Mouse (Mus musculus) MEL (cell line): ENCODE measurements at regions not wholly inside any gene's neighbourhood (a gene's known extent, or its start where the extent isn't known, plus 50 kb on each side); places are given as distances from the start of the nearest gene placed in this dataset.

Experiments
- DNase-seq: peaks from one replicate; pipeline ENCODE4 v3.0.0; 2011; ENCODE audit warnings: low read depth, low spot score
- H3K27ac ChIP-seq: 2 replicates; pipeline ENCODE4 v1.5.1; 2012; ENCODE audit warnings: low read depth, mild to moderate bottlenecking, control low read depth, low read length, moderate library complexity; ENCODE audit not compliant: control insufficient read depth
- H3K27me3 ChIP-seq, 2 experiments: fragments of 150-350 bp in 1 of 2; sonication (generic) in 1 of 2; 2 replicates each; pipeline ENCODE4 v1.6.1; 2012; ENCODE audit warnings: low read length in 2 of 2, mild to moderate bottlenecking in 2 of 2, improper control_type of control experiment in 1 of 2, moderate library complexity in 1 of 2; ENCODE audit not compliant: insufficient read depth in 2 of 2, control insufficient read depth in 1 of 2
- H3K36me3 ChIP-seq, 2 experiments: 2 replicates each; pipeline ENCODE4 v1.6.1; 2012 to 2014; ENCODE audit warnings: low read length in 2 of 2, improper control_type of control experiment in 1 of 2, inconsistent platforms in 1 of 2, mild to moderate bottlenecking in 1 of 2; ENCODE audit not compliant: insufficient read depth in 2 of 2, control insufficient read depth in 1 of 2
- H3K4me1 ChIP-seq, 2 experiments: fragments of 150-350 bp in 1 of 2; sonication (generic) in 1 of 2; 2 replicates each; pipeline ENCODE4 v1.6.1; 2012; ENCODE audit warnings: low read length in 2 of 2, improper control_type of control experiment in 1 of 2, mild to moderate bottlenecking in 1 of 2; ENCODE audit not compliant: insufficient read depth in 2 of 2, control insufficient read depth in 1 of 2
- H3K4me3 ChIP-seq, 2 experiments: fragments of 150-350 bp in 1 of 2; sonication (generic) in 1 of 2; 2 replicates each; pipeline ENCODE4 v1.5.1; 2012; ENCODE audit warnings: low read depth in 2 of 2, low read length in 2 of 2, mild to moderate bottlenecking in 2 of 2, moderate library complexity in 2 of 2, control low read depth in 1 of 2, improper control_type of control experiment in 1 of 2; ENCODE audit not compliant: control insufficient read depth in 1 of 2, insufficient read depth in 1 of 2
- H3K79me2 ChIP-seq: 2 replicates; pipeline ENCODE4 v1.6.1; 2012; ENCODE audit warnings: mild to moderate bottlenecking, low read length, moderate library complexity; ENCODE audit not compliant: control insufficient read depth, poor library complexity, insufficient read depth
- H3K9ac ChIP-seq: 2 replicates; pipeline ENCODE4 v1.6.1; 2012; ENCODE audit warnings: low read depth, mild to moderate bottlenecking, control low read depth, low read length, moderate library complexity; ENCODE audit not compliant: control insufficient read depth, poor library complexity, severe bottlenecking
- H3K9me3 ChIP-seq: fragments of 150-350 bp; sonication (generic); replicated peaks from 2 replicates; pipeline ENCODE4 v1.6.1; 2012; ENCODE audit warnings: mild to moderate bottlenecking, low read length, improper control_type of control experiment, moderate library complexity; ENCODE audit not compliant: insufficient read depth
- CHD2 ChIP-seq: IDR thresholded peaks from 2 replicates; pipeline ENCODE4 v1.6.1; 2011; ENCODE audit warnings: low read length, improper control_type of control experiment
- EP300 ChIP-seq, 2 experiments: IDR thresholded peaks; 2 replicates each; pipeline ENCODE4 v1.6.1; 2011; ENCODE audit warnings: improper control_type of control experiment in 2 of 2, low read length in 2 of 2, low read depth in 1 of 2, mild to moderate bottlenecking in 1 of 2
- GATA1 ChIP-seq: IDR thresholded peaks from 2 replicates; pipeline ENCODE4 v1.6.1; 2011; ENCODE audit warnings: low read depth, low read length, improper control_type of control experiment
- HCFC1 ChIP-seq: IDR thresholded peaks from 2 replicates; pipeline ENCODE4 v1.6.1; 2012; ENCODE audit warnings: low read depth, mild to moderate bottlenecking, inconsistent platforms, low read length, improper control_type of control experiment, moderate library complexity
- KAT2A ChIP-seq: conservative IDR thresholded peaks from 2 replicates; pipeline ENCODE4 v1.6.1; 2012; ENCODE audit warnings: low read depth, low read length, improper control_type of control experiment, inconsistent platforms
- MAX ChIP-seq: IDR thresholded peaks from 2 replicates; pipeline ENCODE4 v1.6.1; 2011; ENCODE audit warnings: low read length, improper control_type of control experiment
- MAZ ChIP-seq: IDR thresholded peaks from 2 replicates; pipeline ENCODE4 v1.6.1; 2012; ENCODE audit warnings: low read depth, mild to moderate bottlenecking, inconsistent platforms, low read length, improper control_type of control experiment
- MEF2A ChIP-seq: IDR thresholded peaks from 2 replicates; pipeline ENCODE4 v1.6.1; 2014; ENCODE audit warnings: low read depth, mild to moderate bottlenecking, inconsistent platforms, low read length, improper control_type of control experiment; ENCODE audit not compliant: poor library complexity, insufficient replicate concordance, severe bottlenecking; ENCODE audit errors: extremely low read depth
- MYC ChIP-seq: IDR thresholded peaks from 2 replicates; pipeline ENCODE4 v1.6.1; 2011; ENCODE audit warnings: low read depth, mild to moderate bottlenecking, low read length, improper control_type of control experiment, moderate library complexity
- POLR2A ChIP-seq, 2 experiments: IDR thresholded peaks; 2 replicates each; pipeline ENCODE4 v1.6.1; 2011 to 2012; ENCODE audit warnings: low read length in 2 of 2, mild to moderate bottlenecking in 2 of 2, control low read depth in 1 of 2, improper control_type of control experiment in 1 of 2, low read depth in 1 of 2, moderate library complexity in 1 of 2; ENCODE audit not compliant: control insufficient read depth in 1 of 2, insufficient read depth in 1 of 2, poor library complexity in 1 of 2
- SIN3A ChIP-seq: IDR thresholded peaks from 2 replicates; pipeline ENCODE4 v1.6.1; 2012; ENCODE audit warnings: low read length, improper control_type of control experiment, inconsistent platforms
- TAL1 ChIP-seq: IDR thresholded peaks from 2 replicates; pipeline ENCODE4 v1.6.1; 2012; ENCODE audit warnings: mild to moderate bottlenecking, inconsistent platforms, low read length, moderate library complexity, mixed read lengths
- TCF12 ChIP-seq: IDR thresholded peaks from 2 replicates; pipeline ENCODE4 v1.6.1; 2014; ENCODE audit warnings: low read depth, mild to moderate bottlenecking, inconsistent platforms, low read length, improper control_type of control experiment, moderate library complexity
- UBTF ChIP-seq: IDR thresholded peaks from 2 replicates; pipeline ENCODE4 v1.6.1; 2012; ENCODE audit warnings: low read depth, mild to moderate bottlenecking, inconsistent platforms, low read length, improper control_type of control experiment, moderate library complexity, borderline replicate concordance; ENCODE audit not compliant: insufficient read depth
- USF2 ChIP-seq, 2 experiments: IDR thresholded peaks; 2 replicates each; pipeline ENCODE4 v1.6.1; 2011 to 2012; ENCODE audit warnings: improper control_type of control experiment in 2 of 2, low read length in 2 of 2, borderline replicate concordance in 1 of 2, inconsistent platforms in 1 of 2, low read depth in 1 of 2, mild to moderate bottlenecking in 1 of 2; ENCODE audit not compliant: insufficient read depth in 1 of 2
- ZC3H11A ChIP-seq: IDR thresholded peaks from 2 replicates; pipeline ENCODE4 v1.6.1; 2012; ENCODE audit warnings: low read depth, mild to moderate bottlenecking, inconsistent platforms, low read length, improper control_type of control experiment
- ZKSCAN1 ChIP-seq: IDR thresholded peaks from 2 replicates; pipeline ENCODE4 v1.6.1; 2012; ENCODE audit warnings: low read depth, mild to moderate bottlenecking, inconsistent platforms, low read length, improper control_type of control experiment, moderate library complexity

DNA sequence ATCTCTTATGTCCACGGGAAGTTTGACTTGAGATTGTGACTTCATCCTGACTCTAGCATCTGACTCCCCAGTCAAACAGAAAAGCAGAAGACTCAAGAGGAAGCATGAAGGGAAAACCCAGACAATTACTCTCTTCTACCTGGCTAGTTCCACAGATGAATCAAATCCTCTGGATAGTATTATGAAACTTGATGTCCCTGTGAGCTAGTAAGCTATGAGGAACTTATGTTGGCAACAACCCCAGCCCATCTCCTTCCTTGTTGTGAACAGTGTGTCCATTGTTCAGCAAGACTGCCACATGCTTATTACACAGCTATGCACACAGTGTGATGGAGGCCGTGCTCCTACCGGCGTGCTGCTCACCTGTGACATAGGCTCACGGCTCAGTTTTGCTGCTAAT is 98.4 kb upstream of the Agr3 start:
- H3K79me2 ChIP-seq = no peaks in the 10 kb centered on the region
- no peak overlapping the region for H3K9ac ChIP-seq
- H3K27me3 ChIP-seq = no peaks in the 10 kb centered on the region
- H3K36me3 ChIP-seq = peaks cover 0 to 15% of the 10 kb centered on the region in 2 experiments; a peak in 2 of 4 replicates
- peak; percentile 26 for DNase-seq
- H3K9me3 ChIP-seq = no peaks in the 10 kb centered on the region
- no peak overlapping the region for H3K27ac ChIP-seq
- H3K4me3 ChIP-seq = no peak overlapping the region
- TF ChIP-seq KAT2A (no peak), MAZ (no peak), TAL1 (no peak), MYC (no peak), HCFC1 (no peak), TCF12 (no peak)
- peaks cover 0 to 9% of the 10 kb centered on the region in 2 experiments; a peak in 3 of 4 replicates for H3K4me1 ChIP-seq

DNA sequence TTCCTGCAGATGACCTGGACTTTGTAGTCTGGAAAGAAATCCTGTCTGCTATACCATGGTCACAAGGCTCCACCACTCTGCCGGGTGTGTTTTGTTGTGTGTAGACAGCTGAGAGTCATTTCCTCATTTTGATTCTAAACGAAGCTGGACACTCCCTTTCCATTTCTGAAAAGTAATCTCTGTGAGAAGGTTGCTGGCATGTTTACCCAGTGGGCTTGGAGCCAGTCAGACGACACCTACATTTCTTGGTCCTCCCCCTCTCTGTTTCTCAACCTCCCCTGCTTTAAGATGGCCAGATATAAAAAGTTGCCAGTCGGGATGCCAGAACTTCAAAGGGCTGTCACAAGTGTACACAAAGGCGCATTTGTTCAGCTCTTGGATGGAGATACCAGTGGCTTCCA is 100.8 kb upstream of the Agr3 start:
- Histone ChIP-seq H3K9me3 (no peaks in the 10 kb centered on the region), H3K79me2 (no peaks in the 10 kb centered on the region)

DNA sequence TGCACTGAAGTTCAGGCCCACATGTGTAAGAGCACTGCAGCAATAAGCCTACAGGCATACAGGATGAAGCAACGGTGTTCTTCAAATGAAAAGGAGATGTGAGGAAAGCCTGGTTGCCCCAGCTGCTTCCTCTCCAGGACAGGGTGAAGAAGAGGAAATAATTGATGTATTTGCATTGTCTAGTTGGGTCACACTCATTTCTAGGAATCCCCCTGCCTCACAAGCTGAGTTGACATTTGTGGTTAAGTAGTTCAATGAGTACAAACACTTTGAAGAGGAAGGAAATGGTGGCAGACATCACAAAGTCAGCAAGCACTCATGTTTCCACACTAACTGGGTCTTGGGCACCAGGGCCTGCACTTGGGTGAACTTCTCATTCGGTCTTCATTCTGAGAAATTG is 126.2 kb upstream of the Agr3 start:
- no peaks in the 10 kb centered on the region for H3K27me3 ChIP-seq
- DNase-seq = no peak
- TF ChIP-seq MAX (no peak), MAZ (no peak), GATA1 (no peak), MEF2A (no peak), POLR2A (IDR thresholded peaks at IDR 0.05; ENCODE audit: control insufficient read depth in 1 of 2, insufficient read depth in 1 of 2, low read depth in 1 of 2, low read length in 2 of 2, poor library complexity in 1 of 2) (no peak), UBTF (no peak), EP300 (IDR thresholded peaks at IDR 0.05; ENCODE audit: low read depth in 1 of 2, low read length in 2 of 2) (no peak), ZKSCAN1 (no peak), USF2 (IDR thresholded peaks at IDR 0.05; ENCODE audit: borderline replicate concordance in 1 of 2, insufficient read depth in 1 of 2, low read depth in 1 of 2, low read length in 2 of 2) (no peak), HCFC1 (no peak)
- H3K9me3 ChIP-seq = no peaks in the 10 kb centered on the region
- no peaks in the 10 kb centered on the region for H3K79me2 ChIP-seq
- no peak overlapping the region for H3K27ac ChIP-seq
- no peaks in the 10 kb centered on the region for H3K36me3 ChIP-seq
- no peak overlapping the region for H3K9ac ChIP-seq
- no peak overlapping the region for H3K4me3 ChIP-seq
- no peaks in the 10 kb centered on the region for H3K4me1 ChIP-seq

More for the DNA sequence above, 100.8 kb upstream of the Agr3 start:
- Histone ChIP-seq H3K9ac (no peak overlapping the region), H3K27me3 (no peaks in the 10 kb centered on the region; a peak in 1 of 4 replicates), H3K27ac (no peak overlapping the region), H3K4me1 (peaks cover 0 to 9% of the 10 kb centered on the region in 2 experiments; a peak in 3 of 4 replicates), H3K4me3 (no peak overlapping the region), H3K36me3 (peaks cover 0 to 15% of the 10 kb centered on the region in 2 experiments; a peak in 2 of 4 replicates)
- TF ChIP-seq CHD2 (no peak), SIN3A (no peak), GATA1 (no peak), TAL1 (no peak), HCFC1 (no peak), MAX (no peak), TCF12 (no peak), UBTF (no peak), MAZ (no peak), MYC (no peak), ZC3H11A (no peak)
- DNase-seq = peak; percentile 23
